Mouse (Mus musculus): Measurements from ENCODE around the gene Irf2bp2. TPM values are rescaled to one million over a fixed set of nuclear protein-coding genes. Genes with fewer than 3 reads are reported as not detected.
"Not testable (repeated sequence)": the region's sequence is repeated elsewhere in the genome, so short reads cannot be mapped to it uniquely, and the experiment has no call there.

Irf2bp2 gene
- polyA plus RNA-seq, 1 experiment from 2014 or later, result 3.8 TPM

DNA sequence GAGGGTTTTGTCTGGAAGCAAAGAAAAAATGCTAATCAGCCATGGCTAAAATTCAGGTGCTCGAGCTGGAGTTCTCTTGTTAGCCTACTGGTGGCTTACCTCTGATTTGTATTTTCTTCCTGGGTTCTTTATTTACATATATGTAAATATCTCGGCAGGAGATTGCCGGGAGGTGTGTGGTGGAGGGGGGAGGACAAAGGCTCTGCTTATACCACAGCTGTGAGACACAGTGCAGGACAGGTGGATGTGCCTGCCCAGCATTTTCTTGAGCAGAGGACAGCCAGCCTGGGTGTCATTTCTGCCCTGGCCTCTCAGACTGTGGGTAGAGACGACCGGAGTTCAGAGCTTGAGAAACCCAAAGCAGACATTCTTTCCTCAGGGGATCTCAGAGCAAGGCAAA is 7.5 kb upstream of the Irf2bp2 start:
- Histone ChIP-seq H3K4me3 (replicated peaks) (no peak overlapping the region), H3K9ac (no peak overlapping the region), H3K36me3 (replicated peaks) (no peaks in the 10 kb centered on the region), H3K4me2 (no peak overlapping the region), H3K9me3 (replicated peaks) (no peaks in the 10 kb centered on the region), H3K4me1 (replicated peaks) (peaks cover 62% of the 10 kb centered on the region), H3K27ac (replicated peaks) (no peak overlapping the region), H3K27me3 (no peaks in the 10 kb centered on the region)
- 58% methylated on average over 5 of the region's 5 CpGs for WGBS (ENCODE audit: insufficient replicate concordance)
- ATAC-seq (ENCODE audit: insufficient read depth), result no peak

DNA sequence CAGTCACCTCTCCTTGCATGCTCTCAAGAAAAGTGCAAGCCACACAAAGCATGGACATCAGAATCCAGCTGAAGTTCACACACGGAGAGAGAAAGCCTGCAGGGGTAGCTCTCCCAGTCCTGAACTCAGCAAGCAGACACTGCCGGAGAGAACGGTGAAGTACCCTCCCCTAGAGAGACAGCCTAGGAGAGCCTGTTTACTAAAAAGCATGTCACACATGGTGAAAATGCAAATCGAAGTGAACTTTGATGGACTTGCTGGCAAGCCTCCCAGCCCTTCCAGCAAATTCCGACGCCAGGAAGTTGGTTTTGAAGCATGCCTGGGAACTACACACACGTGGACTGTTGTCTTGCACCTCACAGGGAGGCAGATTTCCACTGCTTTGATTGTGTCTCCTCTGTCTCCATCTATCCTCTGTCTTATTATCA is 7.0 kb upstream of the Irf2bp2 start:
- Histone ChIP-seq H3K36me3 (replicated peaks) (no peaks in the 10 kb centered on the region), H3K4me3 (replicated peaks) (no peak overlapping the region), H3K9me3 (replicated peaks) (no peaks in the 10 kb centered on the region), H3K4me2 (no peak overlapping the region), H3K9ac (no peak overlapping the region), H3K27ac (replicated peaks) (0 out of 2 replicates have a peak overlapping the region, but pooled peaks have one; percentile 25), H3K4me1 (replicated peaks) (peaks cover 67% of the 10 kb centered on the region), H3K27me3 (no peaks in the 10 kb centered on the region)
- 44% methylated on average over 7 of the region's 7 CpGs for WGBS (ENCODE audit: insufficient replicate concordance)
- ATAC-seq (ENCODE audit: insufficient read depth), result no peak

DNA sequence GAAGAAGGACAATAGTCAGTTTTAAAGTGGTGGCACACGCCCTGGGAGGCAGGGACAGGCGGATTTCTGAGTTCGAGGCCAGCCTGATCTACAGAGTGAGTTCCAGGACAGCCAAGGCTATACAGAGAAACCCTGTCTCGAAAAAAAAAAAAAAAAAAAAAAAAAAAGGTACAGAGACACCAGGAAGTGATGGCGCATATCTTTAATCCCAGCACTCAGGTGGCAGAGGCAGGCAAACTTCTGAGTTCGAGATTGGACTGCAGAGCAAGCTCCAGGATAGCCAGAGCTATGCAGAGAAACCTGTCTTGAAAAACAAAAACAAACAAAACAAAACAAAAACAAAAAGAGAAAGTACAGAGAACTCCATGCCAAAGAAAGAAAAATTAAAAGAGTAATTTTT is 6.6 kb upstream of the Irf2bp2 start:
- H3K36me3 ChIP-seq (replicated peaks); H3K4me3 ChIP-seq (replicated peaks); H3K27me3 ChIP-seq; H3K9me3 ChIP-seq (replicated peaks); H3K4me2 ChIP-seq; H3K9ac ChIP-seq; ATAC-seq (ENCODE audit: insufficient read depth); H3K27ac ChIP-seq (replicated peaks): not testable (repeated sequence)
- 59% methylated on average over 6 of the region's 6 CpGs for WGBS (ENCODE audit: insufficient replicate concordance)
- peaks cover 71% of the 10 kb centered on the region for H3K4me1 ChIP-seq (replicated peaks)

DNA sequence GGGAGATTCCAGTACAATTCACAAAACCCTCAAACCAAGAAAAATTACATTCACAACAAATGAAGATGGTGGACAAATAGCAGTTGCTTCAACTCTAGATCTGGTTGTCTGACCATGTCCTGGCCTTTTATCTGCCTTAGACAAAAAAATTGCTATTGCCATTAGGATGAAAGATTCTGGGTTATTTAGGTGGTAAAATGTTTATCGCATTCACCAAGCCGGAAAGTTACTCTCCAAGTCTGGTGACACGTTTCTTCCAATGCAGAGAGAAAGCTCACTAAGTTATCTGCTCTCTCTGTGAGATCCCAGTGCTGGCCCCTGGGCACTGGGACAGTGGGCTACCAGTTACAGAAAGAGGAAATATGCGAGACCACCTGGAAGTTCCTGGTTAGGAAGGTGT is 5.5 kb upstream of the Irf2bp2 start:
- Histone ChIP-seq H3K4me2 (no peak overlapping the region), H3K9me3 (replicated peaks) (no peaks in the 10 kb centered on the region), H3K27ac (replicated peaks) (0 out of 2 replicates have a peak overlapping the region, but pooled peaks have one; percentile 11), H3K4me3 (replicated peaks) (no peak overlapping the region), H3K4me1 (replicated peaks) (peaks cover 82% of the 10 kb centered on the region), H3K9ac (no peak overlapping the region), H3K27me3 (no peaks in the 10 kb centered on the region), H3K36me3 (replicated peaks) (no peaks in the 10 kb centered on the region)
- 39% methylated on average over 4 of the region's 4 CpGs for WGBS (ENCODE audit: insufficient replicate concordance)
- no peak for ATAC-seq (ENCODE audit: insufficient read depth)

DNA sequence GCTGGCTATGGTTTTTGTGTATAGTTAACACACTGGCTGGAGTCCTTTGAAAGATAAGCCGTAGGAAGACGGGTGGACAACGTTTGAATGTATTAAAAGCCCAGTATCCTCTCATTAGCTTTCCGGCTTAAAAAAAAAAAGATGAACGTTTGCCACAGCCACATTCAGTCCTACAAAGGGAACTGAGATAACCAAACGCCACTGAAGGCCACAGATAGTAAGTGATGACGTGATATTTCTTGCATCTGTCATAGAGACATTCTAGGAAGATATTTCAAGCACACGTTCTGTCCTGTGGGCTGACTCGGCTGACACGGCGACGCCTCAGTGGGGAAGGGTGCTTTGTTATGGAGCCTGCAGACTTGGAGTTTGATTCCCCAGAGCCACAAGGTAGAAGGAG is 4.4 kb upstream of the Irf2bp2 start:
- peak overlapping the region; percentile 46 for H3K4me2 ChIP-seq
- H3K4me3 ChIP-seq (replicated peaks), result no peak overlapping the region
- H3K4me1 ChIP-seq (replicated peaks), result peaks cover 81% of the 10 kb centered on the region
- H3K27me3 ChIP-seq, result no peaks in the 10 kb centered on the region
- H3K9ac ChIP-seq, result peak overlapping the region; percentile 39
- WGBS (ENCODE audit: insufficient replicate concordance), result 5% methylated on average over 12 of the region's 12 CpGs
- no peaks in the 10 kb centered on the region for H3K36me3 ChIP-seq (replicated peaks)
- H3K9me3 ChIP-seq (replicated peaks), result no peaks in the 10 kb centered on the region
- ATAC-seq (ENCODE audit: insufficient read depth), result peak; percentile 16
- H3K27ac ChIP-seq (replicated peaks), result peak overlapping the region; percentile 93

DNA sequence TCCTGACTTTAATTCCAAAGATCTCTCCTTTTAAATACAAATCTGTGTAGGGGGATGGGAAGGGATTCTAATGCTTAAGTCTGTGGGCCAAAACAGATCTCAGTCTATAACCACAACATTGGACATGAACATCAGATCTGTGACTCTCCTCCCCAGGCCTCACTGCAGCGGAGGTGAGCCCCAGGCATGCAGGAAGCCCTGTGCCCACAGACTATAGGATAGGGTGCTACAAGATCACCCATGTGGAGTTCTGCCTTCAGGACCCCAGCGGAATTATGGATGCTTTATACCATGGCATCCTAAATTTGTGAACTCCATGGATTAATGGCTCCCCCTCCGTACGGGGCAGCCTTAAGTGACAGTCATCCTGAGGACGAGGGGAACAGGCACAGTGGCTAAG is 2.9 kb upstream of the Irf2bp2 start:
- 70% methylated on average over 5 of the region's 5 CpGs for WGBS (ENCODE audit: insufficient replicate concordance)
- no peak for ATAC-seq (ENCODE audit: insufficient read depth)
- H3K9me3 ChIP-seq (replicated peaks), result no peaks in the 10 kb centered on the region
- no peak overlapping the region for H3K9ac ChIP-seq
- H3K27ac ChIP-seq (replicated peaks), result peak overlapping the region; percentile 93
- H3K4me3 ChIP-seq (replicated peaks), result no peak overlapping the region
- H3K4me1 ChIP-seq (replicated peaks), result peaks cover 84% of the 10 kb centered on the region
- no peaks in the 10 kb centered on the region; the same call in none of the 2 replicates for H3K36me3 ChIP-seq (replicated peaks)
- no peaks in the 10 kb centered on the region for H3K27me3 ChIP-seq
- H3K4me2 ChIP-seq, result peak overlapping the region; percentile 95

DNA sequence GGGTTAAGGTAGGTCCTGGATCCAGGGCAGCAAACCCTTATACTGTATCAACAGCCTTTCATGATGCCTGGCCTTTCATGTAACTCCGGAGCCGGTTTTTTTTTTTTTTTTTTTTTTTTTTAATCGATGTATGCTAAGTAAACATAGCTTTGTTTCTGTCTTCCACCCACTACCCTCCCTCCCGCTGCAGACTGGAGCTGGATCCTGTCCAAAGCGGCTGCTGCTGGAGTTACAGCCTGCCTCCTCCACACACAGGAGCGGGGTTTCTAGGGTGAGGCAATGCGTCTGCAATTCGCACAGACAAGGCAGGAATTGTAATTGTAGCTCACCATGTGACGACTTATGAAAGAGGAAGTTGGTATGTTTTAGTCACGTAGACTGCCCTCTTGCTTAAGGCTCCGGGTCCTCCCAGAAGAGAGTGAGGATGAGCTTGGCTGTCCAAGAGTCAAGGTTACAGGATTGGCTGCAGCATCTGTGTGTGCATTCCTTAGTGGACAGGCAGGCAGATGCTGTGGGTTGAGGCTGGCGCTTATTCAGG is 2.4 kb upstream of the Irf2bp2 start:
- H3K27ac ChIP-seq (replicated peaks), result peak overlapping the region; percentile 93
- H3K36me3 ChIP-seq (replicated peaks), result peaks cover 5% of the 10 kb centered on the region
- H3K4me3 ChIP-seq (replicated peaks), result peak overlapping the region; percentile 84
- H3K4me2 ChIP-seq, result peak overlapping the region; percentile 95
- peak overlapping the region; percentile 92; the same call in 1 of the 2 replicates for H3K9ac ChIP-seq
- no peak for ATAC-seq (ENCODE audit: insufficient read depth)
- no peaks in the 10 kb centered on the region for H3K27me3 ChIP-seq
- H3K4me1 ChIP-seq (replicated peaks), result peaks cover 87% of the 10 kb centered on the region
- 6% methylated on average over 12 of the region's 12 CpGs for WGBS (ENCODE audit: insufficient replicate concordance)
- no peaks in the 10 kb centered on the region for H3K9me3 ChIP-seq (replicated peaks)

DNA sequence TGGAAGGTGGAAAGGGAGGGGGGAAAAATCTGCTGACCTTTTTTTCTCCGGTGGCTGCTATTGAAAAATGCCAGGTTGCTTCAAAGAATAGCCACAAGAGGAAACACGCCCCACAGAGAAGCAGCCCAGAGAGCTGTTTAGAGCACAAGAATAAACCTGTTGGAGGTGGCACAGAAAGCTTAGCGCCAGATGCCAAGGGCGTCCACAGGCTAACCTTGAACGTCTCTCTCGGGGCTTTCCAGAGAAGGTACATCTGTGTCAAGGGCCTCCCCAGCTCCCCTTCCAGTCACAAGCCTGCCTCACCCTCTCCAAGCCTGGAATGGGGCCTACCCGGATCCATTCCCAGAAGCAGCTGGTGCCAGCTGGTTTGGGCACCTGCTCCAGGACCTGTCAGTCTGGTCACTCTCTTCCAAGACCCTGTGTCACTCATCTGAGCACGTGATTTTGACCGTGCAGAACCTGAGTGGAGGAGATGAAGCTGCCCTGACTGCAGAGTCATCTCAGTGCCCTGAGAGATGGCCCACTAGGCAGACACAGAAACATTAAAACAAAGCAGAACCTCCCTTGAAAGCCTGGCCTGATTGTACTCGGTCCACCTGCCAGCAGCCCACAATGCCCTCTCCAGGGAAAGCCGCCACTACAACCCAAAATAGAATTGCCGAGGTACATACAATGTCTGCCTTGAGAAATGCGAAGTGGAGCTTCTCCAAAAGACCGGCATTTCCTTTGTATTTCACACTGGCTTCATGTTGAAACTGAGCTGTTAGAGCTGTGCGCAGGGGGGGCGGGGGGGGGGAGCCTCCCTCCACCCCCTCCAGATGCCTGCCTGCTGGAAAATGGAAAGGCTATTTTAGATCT is 1.6 kb upstream of the Irf2bp2 start:
- no peak for ATAC-seq (ENCODE audit: insufficient read depth)
- Histone ChIP-seq H3K27ac (replicated peaks) (peak overlapping the region; percentile 93), H3K4me2 (peak overlapping the region; percentile 95), H3K9me3 (replicated peaks) (no peaks in the 10 kb centered on the region), H3K27me3 (no peaks in the 10 kb centered on the region), H3K9ac (peak overlapping the region; percentile 92), H3K4me3 (replicated peaks) (peak overlapping the region; percentile 84), H3K36me3 (replicated peaks) (peaks cover 7% of the 10 kb centered on the region), H3K4me1 (replicated peaks) (peaks cover 83% of the 10 kb centered on the region)
- WGBS (ENCODE audit: insufficient replicate concordance), result 17% methylated on average over 16 of the region's 16 CpGs

DNA sequence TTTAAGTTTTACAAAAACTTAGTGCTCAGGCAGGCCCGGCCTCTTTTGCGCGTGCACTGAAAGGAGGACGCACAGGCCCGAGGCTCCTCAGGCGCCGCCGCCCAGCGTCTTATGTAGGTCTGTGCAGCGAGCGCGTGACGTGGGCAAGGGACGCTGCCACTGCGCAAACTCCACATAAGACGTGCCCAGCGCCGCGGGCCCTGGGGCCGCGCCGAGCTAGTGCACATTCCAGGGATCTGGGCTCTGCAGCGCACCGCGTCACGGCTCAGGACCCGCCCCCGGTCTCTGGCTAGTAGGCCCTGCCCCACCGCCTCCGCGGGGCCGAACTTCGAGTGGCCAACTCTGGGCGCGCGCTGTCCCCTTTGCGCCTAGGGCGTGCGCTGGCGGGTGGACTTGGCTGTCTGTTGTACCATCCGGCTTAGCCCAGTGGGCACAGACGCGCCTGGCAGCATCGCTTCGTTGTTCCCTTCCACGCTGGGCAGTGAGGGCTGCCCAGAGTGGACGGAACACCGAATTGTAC is 755 bp upstream of the Irf2bp2 start:
- H3K27me3 ChIP-seq, result no peaks in the 10 kb centered on the region
- H3K4me1 ChIP-seq (replicated peaks), result peaks cover 86% of the 10 kb centered on the region
- H3K4me2 ChIP-seq, result peak overlapping the region; percentile 95
- ATAC-seq (ENCODE audit: insufficient read depth), result peak; percentile 79
- peak overlapping the region; percentile 93 for H3K27ac ChIP-seq (replicated peaks)
- H3K9me3 ChIP-seq (replicated peaks), result no peaks in the 10 kb centered on the region
- peak overlapping the region; percentile 84 for H3K4me3 ChIP-seq (replicated peaks)
- H3K9ac ChIP-seq, result peak overlapping the region; percentile 92
- WGBS (ENCODE audit: insufficient replicate concordance), result 1% methylated on average over 48 of the region's 48 CpGs
- H3K36me3 ChIP-seq (replicated peaks), result peaks cover 7% of the 10 kb centered on the region

DNA sequence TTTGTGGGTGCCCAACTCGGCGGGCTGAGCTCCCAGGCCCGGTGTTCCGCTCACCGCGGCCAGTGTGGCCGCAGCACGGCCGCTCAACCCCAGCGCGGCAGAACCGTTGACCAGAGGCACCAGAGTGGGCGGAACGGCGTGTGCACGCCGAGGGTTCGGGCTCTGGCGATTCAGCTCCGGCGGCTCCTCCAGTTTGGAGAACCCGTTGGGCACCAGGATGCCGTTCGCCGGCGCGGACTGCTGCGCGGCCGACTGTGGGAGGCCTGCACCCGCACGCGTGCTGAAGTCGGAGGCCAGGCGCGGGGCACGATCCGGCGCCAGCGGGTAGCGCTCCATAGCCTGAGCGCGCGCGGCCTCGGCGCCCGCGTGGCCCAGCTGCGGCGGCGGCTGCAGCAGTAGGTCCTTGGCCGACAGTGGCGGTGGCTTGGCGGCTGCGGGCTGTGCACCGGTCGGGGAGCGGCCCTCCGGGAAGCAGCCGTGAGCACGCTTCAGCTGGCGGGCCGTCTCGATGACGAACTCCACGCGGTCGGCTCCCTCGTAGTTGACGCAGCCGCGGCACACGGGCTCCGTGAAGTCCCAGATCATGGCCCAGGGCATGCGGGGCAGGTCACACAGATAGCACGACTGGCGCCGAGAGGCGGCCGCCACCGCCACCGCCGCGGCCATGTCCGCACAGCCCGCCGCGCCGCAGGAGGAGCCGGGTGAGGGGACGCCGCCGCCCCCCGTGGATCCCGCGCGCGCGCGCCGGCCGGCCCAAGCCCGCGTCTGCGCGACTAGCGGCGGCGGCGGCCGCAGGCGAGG is 815 bp downstream of the Irf2bp2 start:
- H3K9me3 ChIP-seq (replicated peaks), result no peaks in the 10 kb centered on the region
- H3K9ac ChIP-seq, result peak overlapping the region; percentile 92
- H3K27me3 ChIP-seq, result no peaks in the 10 kb centered on the region
- no peak for ATAC-seq (ENCODE audit: insufficient read depth)
- peak overlapping the region; percentile 84 for H3K4me3 ChIP-seq (replicated peaks)
- WGBS (ENCODE audit: insufficient replicate concordance), result under 1% methylated on average over 108 of the region's 113 CpGs
- H3K27ac ChIP-seq (replicated peaks), result peak overlapping the region; percentile 94
- H3K36me3 ChIP-seq (replicated peaks), result peaks cover 7% of the 10 kb centered on the region
- H3K4me2 ChIP-seq, result peak overlapping the region; percentile 95
- H3K4me1 ChIP-seq (replicated peaks), result peaks cover 81% of the 10 kb centered on the region

DNA sequence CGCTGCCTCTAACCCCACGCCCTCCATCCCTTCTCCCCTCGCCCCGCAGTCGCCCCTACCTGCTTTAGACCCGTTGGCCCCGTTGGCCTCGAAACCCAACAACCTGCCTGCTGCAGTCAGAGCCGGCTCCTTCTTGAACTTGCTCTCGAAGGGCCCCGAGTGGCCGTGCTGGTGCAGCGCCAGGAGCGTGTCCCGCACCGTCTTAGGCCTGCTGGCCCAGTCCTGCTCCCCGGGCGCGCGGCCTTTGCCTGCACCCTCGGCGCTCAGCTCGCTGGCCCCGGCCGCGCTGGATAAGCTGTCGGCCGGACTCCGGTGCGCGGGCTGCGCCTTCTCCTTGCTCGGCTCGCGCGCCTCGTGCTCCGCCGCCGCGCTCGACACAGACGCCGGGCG is 1.4 kb downstream of the Irf2bp2 start:
- Histone ChIP-seq H3K4me2 (peak overlapping the region; percentile 95), H3K4me1 (replicated peaks) (peaks cover 81% of the 10 kb centered on the region), H3K27me3 (no peaks in the 10 kb centered on the region), H3K27ac (replicated peaks) (peak overlapping the region; percentile 94), H3K36me3 (replicated peaks) (peaks cover 7% of the 10 kb centered on the region), H3K4me3 (replicated peaks) (peak overlapping the region; percentile 84), H3K9me3 (replicated peaks) (no peaks in the 10 kb centered on the region), H3K9ac (peak overlapping the region; percentile 92)
- no peak for ATAC-seq (ENCODE audit: insufficient read depth)
- WGBS (ENCODE audit: insufficient replicate concordance), result under 1% methylated on average over 42 of the region's 45 CpGs

Measured in liver, embryonic 15.5 days (tissue).